Mouse (Mus musculus): ENCODE measurements around the gene Slc15a1.

Gene Slc15a1

GRCm38 (mm10) chr14:121504781-121505484 is at the start of gene Slc15a1:
Gene Slc15a1, minus strand, starts transcription at chr14:121505252.
- DNase-seq: no peak

- no peak for DNase-seq
Observed at GRCm38 (mm10) chr14:121553785-121554184, 48.7 kb upstream of the Slc15a1 start.

GRCm38 (mm10) chr14:121552586-121552985 is 47.5 kb upstream of the Slc15a1 start:
- no peak for DNase-seq

GRCm38 (mm10) chr14:121549834-121550233 is 44.8 kb upstream of the Slc15a1 start:
- no peak for DNase-seq

- DNase-seq: peak; percentile 54
Observed at GRCm38 (mm10) chr14:121547745-121548144, 42.7 kb upstream of the Slc15a1 start.

DNA sequence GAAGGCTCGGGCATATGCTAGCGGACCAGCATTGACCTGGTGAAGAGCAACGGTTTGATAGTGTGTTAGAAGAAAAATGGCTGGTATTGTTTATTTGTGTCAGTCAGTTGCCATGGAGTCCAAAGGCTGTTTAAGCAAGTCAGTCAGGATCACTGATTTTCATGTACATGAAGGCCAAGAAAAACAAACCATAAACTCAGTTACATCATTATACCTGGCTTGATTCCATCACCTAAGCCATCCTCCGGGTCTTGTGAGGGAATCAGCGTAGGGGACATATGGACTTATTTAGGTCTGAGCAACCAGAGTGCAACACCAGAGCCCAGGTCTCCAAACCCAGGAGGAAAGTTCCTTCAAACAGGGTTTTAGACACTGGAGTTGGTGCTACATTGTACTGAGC is 41.6 kb upstream of the Slc15a1 start:
- peak; percentile 11 for DNase-seq

DNA sequence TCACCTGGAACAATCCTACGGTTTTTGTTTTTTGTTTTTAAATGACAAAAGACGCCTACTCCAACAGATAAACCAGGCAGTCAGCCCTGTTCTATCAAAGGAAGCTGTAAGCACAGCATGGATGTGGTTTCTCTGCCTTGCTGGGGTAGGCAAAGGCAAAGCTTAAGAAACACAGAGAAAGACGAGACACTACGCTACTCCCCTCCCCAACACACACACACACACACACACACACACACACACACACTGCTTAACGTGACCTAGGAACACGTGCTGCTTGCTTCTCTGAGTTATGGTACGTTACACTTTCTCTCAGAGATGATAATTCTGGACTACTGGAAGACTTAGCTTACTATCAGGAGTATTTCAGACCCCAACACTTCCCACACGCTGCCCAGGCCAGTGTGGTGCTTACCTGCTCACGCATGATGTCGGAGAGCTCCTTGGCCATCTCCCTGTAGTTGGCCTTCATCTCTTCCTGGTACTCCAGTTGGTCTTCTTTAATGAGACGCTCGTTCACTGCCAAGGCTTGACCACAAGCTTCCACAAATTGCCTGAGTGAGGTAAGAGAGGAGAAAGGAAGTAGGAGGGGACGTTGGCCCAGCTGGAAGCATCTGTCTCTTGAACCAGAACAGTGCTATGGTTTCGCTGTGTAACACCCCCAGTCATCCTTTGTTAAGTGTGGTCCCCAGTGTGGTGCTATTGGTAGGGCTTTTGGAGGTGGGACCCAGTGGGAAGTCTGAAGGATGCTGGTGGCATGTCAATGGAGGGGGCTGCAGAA is 40.7 kb upstream of the Slc15a1 start:
- no peak for DNase-seq

DNA sequence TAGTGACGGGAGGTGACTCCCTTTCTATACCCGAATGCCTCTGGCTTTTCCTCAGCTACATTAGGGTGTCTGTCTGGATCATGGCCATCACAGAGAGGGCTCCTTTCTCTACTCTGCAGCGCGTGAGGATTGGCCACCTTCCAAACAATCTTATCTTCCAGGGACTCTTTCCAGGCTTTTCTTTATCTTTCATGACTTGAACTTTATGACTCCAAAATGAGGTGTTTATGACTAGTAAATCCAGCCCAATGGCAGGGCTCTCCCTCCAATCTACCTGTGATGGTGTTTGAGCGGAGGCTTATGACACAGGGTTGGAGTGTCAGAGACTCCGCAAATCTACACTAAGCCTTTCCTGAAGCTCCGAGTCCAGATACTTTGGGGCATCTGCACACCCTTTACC is 36.2 kb upstream of the Slc15a1 start:
- DNase-seq: no peak

GRCm38 (mm10) chr14:121534501-121534900 is 29.4 kb upstream of the Slc15a1 start:
- DNase-seq: no peak

DNA sequence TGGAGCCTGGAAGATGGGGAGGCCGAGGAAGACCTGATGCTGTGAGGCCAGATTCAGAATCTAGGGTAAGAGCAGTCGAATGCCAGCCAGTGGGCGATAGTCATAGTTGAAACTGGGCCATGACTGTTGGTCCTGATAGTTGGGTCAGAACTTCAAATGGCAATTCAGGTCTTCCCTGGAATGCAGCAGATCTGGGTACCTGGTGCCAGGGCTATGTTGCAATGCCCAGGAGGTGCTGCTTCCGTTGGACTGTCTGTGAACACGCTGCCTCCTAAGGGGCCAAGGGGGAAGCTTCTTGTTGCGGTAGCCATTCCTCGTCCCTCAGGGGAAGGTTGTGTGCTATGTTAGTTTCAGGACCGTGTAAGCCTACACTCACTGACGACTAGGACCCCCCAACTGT is 25.8 kb upstream of the Slc15a1 start:
- DNase-seq: no peak

GRCm38 (mm10) chr14:121527883-121528282 is 22.8 kb upstream of the Slc15a1 start:
- DNase-seq: no peak

DNA sequence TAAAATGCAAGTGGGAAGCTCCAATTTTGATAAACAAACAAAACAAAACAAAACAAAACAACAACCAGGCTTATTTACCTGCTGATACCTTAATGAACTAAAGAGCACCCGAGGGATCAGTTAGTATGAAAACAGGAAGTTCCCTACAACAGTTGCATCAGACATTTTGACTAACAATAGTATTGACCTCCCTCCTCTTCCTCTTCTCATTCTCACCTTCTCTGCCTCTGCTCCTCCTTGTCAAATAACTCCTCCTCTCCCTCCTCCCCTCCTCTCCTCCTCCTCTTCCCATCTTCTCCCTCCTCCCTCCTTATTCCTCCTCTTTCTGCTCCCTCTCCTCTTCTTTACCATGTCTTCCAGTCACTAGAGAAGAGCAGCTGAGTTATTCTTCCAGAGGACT is 22.1 kb upstream of the Slc15a1 start:
- DNase-seq: no peak

DNA sequence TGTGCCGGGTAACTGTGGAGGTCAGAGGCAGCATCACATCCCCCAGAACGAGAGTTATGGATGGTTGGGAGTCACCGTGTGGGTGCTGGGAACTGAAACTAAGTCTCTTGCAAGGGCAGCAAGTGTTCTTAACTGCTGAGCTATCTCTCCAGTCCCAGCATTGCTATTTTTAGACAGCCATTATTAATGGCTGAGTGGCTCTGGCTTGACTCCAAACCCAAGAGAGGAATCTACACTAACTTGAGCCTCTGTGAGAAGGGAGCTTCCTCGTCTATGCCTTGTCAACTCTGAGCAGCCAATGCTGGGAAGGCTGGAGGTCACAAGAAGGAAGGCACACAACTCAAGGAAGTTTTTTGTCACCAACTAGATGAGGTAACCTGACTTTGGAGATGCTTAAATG is 16.7 kb upstream of the Slc15a1 start:
- peak; percentile 35 for DNase-seq

DNA sequence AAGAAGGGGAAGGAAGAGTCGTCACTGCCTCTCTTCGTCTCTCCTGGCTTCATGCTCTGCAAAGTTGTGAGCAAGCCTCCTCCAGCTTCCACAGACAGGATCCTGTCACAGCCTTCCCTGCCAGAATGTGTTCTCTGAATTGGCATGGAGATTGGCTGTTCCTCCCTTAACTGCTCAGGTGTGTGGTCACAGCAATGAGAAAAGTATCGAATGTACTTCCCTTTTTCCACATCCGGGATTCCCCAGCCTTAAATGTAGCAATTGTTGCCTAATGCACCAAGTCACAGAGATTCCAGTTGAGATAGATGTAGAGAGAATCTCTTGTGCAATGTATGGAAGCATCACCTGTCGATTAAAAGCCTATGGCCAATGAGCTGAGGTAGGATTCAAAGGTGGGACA is 11.8 kb upstream of the Slc15a1 start:
- DNase-seq: no peak

DNA sequence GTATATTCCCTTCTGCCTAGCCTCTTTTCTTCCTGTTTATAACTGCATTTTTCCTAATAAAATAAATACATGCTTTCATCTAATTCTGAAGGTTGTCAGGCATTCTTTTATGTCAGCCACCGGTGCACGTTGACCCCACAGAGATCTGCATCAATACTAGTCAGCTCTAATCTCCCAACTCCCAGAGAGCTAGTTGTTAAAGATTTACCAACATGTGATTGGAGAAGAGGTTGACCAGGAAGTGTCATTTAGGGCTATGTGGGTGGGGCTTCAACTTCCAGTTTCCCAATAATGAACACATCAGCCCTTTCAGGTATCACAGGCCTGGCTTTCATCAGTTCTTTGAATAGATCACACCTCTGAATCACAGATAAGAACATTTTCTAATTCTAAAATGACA is 3.9 kb upstream of the Slc15a1 start:
- no peak for DNase-seq

- no peak for DNase-seq
Observed at GRCm38 (mm10) chr14:121506336-121506735, 1.3 kb upstream of the Slc15a1 start.

DNA sequence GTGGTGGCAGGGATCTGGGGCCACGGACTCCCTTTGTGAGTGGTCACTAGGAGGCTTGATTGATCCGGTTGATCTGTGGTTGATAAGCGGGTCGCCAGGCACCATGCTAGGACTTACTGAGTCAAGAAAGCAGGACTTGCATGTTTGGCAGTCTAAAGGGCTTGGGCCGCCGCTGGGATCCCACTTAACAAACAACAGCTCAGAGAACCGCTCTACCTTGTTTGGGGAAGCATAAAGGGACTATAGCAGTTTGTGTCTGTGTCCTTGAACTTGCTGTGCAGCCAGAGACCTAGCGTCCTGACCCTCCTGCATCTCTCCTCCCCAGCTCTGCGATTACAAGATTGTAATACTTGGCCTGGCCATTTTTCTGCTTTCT is 421 bp upstream of the Slc15a1 start:
- DNase-seq: no peak

GRCm38 (mm10) chr14:121500577-121500976 is 4.5 kb downstream of the Slc15a1 start:
- no peak for DNase-seq

- DNase-seq: no peak
Observed at GRCm38 (mm10) chr14:121499769-121500168, 5.3 kb downstream of the Slc15a1 start.

DNA sequence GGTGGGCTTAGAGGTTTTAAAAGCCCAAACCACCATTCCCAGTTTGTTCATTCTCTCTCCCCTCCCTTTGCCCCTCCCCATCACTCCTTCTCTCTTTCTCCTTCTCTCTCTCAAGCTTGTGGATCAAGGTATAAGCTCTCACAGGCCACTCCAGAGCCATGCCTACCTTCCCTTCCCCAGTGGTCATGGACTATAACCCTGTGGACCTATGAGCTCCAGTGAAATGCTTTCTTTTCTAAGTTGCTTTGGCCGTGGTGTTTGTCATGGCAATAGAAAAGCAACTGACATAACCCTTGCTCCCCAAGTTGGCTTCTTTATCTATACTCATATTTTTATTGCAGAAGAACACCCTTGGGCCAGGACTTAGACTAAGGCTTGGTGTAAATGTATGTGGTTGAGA is 7.3 kb downstream of the Slc15a1 start:
- no peak for DNase-seq

DNA sequence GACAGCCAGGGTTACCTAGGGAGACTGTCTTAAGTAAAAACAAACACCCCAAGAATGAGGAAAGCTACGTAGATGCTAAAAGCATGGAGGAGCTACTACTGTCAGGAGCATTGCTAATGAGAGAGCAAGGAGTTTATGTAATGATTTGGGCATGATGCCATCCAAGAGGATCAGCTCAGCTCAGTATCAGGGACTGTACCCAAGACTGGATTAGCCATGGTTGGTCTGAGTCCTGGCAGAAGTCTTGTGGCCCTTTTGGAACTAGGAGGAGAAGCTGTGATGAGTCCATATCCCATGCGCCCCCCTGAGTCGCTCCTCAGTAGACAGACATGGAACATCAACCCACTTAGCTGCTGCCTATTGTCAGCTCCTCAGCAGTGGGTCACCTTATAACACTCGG is 9.3 kb downstream of the Slc15a1 start:
- DNase-seq: no peak

- DNase-seq: no peak
Observed at GRCm38 (mm10) chr14:121495120-121495519, 9.9 kb downstream of the Slc15a1 start.

- no peak for DNase-seq
Observed at GRCm38 (mm10) chr14:121494238-121494637, 10.8 kb downstream of the Slc15a1 start.

- DNase-seq: no peak
Observed at GRCm38 (mm10) chr14:121493712-121494111, 11.3 kb downstream of the Slc15a1 start.

- DNase-seq: peak; percentile 19
Observed at GRCm38 (mm10) chr14:121492328-121492727, 12.7 kb downstream of the Slc15a1 start.
